Mouse (Mus musculus): ENCODE results near the gene Cavin1.

Gene Cavin1

GRCm38 (mm10) chr11:100914415-100914814 is 56.3 kb downstream of the Cavin1 start:
- DNase-seq (ENCODE audit: low spot score in 2 of 2) = no peak

- DNase-seq (ENCODE audit: low spot score in 2 of 2) = peak in 1 of 2 experiments; percentile 7
Measured at GRCm38 (mm10) chr11:100912401-100913155, 58.1 kb downstream of the Cavin1 start.

- no peak for DNase-seq (ENCODE audit: low spot score in 2 of 2)
Measured at GRCm38 (mm10) chr11:100908567-100908966, 62.1 kb downstream of the Cavin1 start.

GRCm38 (mm10) chr11:100908112-100908511 is 62.6 kb downstream of the Cavin1 start:
- no peak for DNase-seq (ENCODE audit: low spot score in 2 of 2)

- DNase-seq (ENCODE audit: low spot score in 2 of 2) = no peak
Measured at GRCm38 (mm10) chr11:100906885-100907284, 63.8 kb downstream of the Cavin1 start.

All from right cerebral cortex, adult 2 months (tissue).